Mouse (Mus musculus) spleen, adult 2 months (tissue): Measurements from ENCODE around the gene Tbl1xr1.

Experiments used
- CTCF ChIP-seq: fragments of 200-500 bp; IDR thresholded peaks from 2 replicates; pipeline ENCODE4 v1.5.1; 2011; ENCODE audit warnings: mild to moderate bottlenecking, inconsistent platforms; ENCODE audit not compliant: insufficient read depth, insufficient read length, insufficient replicate concordance; ENCODE audit errors: extremely low read depth
- POLR2A ChIP-seq: fragments of 200-500 bp; IDR thresholded peaks from 2 replicates; pipeline ENCODE4 v1.6.1; 2011; ENCODE audit warnings: low read depth, low read length, inconsistent platforms

DNA sequence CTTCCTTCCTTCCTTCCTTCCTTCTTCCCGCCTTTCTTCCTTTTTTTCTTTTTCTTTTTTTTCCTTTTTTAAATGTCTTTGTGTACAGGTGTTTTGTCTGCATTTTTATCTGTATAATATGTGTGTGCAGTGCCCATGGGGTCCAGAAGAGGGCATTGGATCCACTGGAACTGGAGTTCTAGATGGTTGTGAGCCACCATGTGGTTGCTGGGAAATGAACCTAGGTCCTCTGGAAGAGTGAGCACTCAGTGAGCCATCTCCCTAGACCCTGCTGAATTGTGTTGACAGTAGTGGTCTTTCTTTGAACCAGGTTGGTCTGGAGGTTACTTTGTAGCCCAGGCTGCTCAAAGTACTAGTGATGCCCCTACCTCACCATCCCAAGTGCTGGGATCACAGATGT, 33.2 kb downstream of the Tbl1xr1 start:
- no peak for TF ChIP-seq CTCF
- TF ChIP-seq POLR2A: no peak
